Mouse (Mus musculus) erythroblast, embryonic 14.5 days (primary cell): ENCODE measurements around the gene Lhx1. TPM values are rescaled to one million over a fixed set of nuclear protein-coding genes. Genes with fewer than 3 reads are reported as not detected.

Experiments used
- H3K27me3 ChIP-seq: 2 replicates; pipeline ENCODE4 v1.6.1; 2012; ENCODE audit warnings: inconsistent platforms; ENCODE audit not compliant: control insufficient read depth
- H3K36me3 ChIP-seq: 2 replicates; pipeline ENCODE4 v1.6.1; 2012; ENCODE audit warnings: mild to moderate bottlenecking, inconsistent platforms; ENCODE audit not compliant: control insufficient read depth
- H3K4me1 ChIP-seq: 2 replicates; pipeline ENCODE4 v1.6.1; 2012; ENCODE audit warnings: inconsistent platforms; ENCODE audit not compliant: control insufficient read depth
- H3K4me3 ChIP-seq: replicated peaks from 2 replicates; pipeline ENCODE3; 2012; ENCODE audit warnings: moderate library complexity, mild to moderate bottlenecking, inconsistent platforms
- H3K9me3 ChIP-seq: 2 replicates; pipeline ENCODE4 v1.6.1; 2012; ENCODE audit warnings: low read length, inconsistent platforms, mixed read lengths; ENCODE audit not compliant: control insufficient read depth
- GATA1 ChIP-seq: IDR thresholded peaks from 2 replicates; pipeline ENCODE4 v1.6.1; 2012; ENCODE audit warnings: low read length, inconsistent platforms, mixed read lengths
- TAL1 ChIP-seq: IDR thresholded peaks from 3 replicates; pipeline ENCODE4 v1.6.1; 2012; ENCODE audit warnings: low read length, inconsistent platforms, mixed read lengths
- polyA plus RNA-seq: library from polyadenylated mRNA; stranded (reverse); fragments of >175 nt; gene quantifications from 2 replicates; pipeline ENCODE4 v1.2.3, GENCODE M21; 2012

Gene Lhx1
- polyA plus RNA-seq: not detected in 2 replicates

DNA sequence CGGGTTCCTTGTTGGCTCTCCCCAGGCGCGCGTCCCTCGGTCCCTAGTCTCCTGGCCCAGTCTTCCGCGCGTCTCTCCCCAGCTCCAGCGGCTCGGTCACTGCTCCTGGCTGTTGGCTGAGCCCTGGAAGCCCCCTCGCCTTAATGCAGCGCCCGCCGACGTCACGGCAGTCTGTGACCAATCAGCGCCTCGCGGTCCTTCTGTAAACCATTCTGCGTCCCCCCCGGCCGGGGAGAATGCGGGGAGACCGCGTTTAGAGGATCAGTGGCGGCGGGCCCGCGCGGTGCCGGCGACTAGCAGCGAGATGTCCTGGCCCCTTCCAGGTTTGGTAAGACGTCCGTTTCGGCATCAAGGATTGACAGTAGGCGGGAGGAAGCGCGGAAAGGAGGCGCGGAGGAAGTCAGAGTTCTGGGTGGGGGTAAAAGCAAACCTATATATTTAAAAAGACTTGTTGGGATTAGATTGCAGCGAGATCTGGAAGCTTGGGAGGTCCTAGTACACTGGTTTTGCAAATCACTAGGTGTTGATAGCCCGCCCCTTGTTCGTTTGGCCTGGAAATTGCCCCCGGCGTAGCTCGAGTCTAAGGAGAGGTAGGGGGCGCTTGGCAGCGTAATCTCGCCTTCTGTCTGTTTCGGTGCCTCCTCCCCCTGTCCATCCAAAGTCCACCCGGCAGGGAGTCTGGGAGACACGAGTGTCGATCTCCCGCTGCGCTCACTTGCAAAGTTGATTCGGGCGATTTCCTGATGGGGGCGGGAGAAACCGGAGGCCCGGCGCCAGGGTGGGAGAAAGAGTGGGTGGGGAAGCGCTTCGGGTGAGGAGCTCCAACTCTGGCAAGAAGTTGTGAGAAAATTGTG lies at the start of gene Lhx1:
TSS of gene Lhx1 (minus strand) at position 115 of the 854 bp plus-strand sequence.
- peaks cover 4% of the 10 kb centered on the region for H3K4me1 ChIP-seq
- TF ChIP-seq TAL1: no peak
- no peak for TF ChIP-seq GATA1
- no peak within 1 kb of the TSS for H3K4me3 ChIP-seq
- no peaks in the 10 kb centered on the region for H3K36me3 ChIP-seq
- peaks cover 7% of the 10 kb centered on the region; the same call in 1 of the 2 replicates for H3K9me3 ChIP-seq
- H3K27me3 ChIP-seq: peaks cover 100% of the 10 kb centered on the region

DNA sequence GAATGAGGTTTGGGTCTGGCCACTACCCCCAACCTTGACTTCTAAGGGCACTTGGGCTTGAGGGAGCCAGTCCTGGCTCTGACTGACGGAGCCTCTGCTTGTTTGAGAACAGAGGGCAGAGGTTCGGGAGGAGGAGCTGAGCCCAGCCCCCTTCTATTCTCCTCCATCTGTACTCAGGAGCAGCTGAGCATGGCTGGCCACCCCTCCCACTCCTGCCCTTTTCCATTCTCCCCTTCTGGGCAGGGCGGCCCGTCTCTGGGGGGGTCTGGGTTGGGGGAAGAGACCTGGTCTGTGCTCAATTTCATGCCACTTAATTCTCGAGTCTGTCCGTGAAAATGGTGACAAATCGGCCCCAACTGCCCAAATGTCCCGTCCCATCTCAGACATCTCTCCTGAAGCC lies 49.5 kb upstream of the Lhx1 start:
- Histone ChIP-seq H3K9me3 (no peaks in the 10 kb centered on the region), H3K4me3 (no peak overlapping the region), H3K36me3 (no peaks in the 10 kb centered on the region), H3K4me1 (no peaks in the 10 kb centered on the region), H3K27me3 (peaks cover 18% of the 10 kb centered on the region)
- TF ChIP-seq GATA1 (no peak), TAL1 (no peak)

DNA sequence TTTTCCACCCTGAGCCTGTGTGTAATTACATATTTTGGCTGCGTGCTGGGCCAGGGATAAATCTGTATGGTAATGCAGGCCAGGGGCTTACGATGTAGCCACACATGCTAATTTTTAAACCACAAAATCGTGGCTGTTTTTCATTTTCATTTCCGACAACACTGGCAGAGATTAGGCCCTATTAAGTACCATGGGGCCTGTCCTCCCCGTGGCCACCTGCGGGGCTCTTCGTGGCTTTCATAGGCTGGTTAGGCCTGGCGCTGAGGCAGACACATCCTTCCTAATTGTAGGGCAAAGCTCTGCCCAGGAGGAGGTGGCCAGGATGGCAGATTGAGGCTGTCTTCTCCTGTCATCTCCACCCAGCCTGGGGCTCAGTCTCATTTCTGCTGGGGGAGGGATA lies 48.3 kb upstream of the Lhx1 start:
- no peak overlapping the region for H3K4me3 ChIP-seq
- TF ChIP-seq GATA1: no peak
- no peak for TF ChIP-seq TAL1
- no peaks in the 10 kb centered on the region for H3K36me3 ChIP-seq
- peaks cover 17% of the 10 kb centered on the region for H3K27me3 ChIP-seq
- no peaks in the 10 kb centered on the region for H3K4me1 ChIP-seq
- H3K9me3 ChIP-seq: no peaks in the 10 kb centered on the region

DNA sequence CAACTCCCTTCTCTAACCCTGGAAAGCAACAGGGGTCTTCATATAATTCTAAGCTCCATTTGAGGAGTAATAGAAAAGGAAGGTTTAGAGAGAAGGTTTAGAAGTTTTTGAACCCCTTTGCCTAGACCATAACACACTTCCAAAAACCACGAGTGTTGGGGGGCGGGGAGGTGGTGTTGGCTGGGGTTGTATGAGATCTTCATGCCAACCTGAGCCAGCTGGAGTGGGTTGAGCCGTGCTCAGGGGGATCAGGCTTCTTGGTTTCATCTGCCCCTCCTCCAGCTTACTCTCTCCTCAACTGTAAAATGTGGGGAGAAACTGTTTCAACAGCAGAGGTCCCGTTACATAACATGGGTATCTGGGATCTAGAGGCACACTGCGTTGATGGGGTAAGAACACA lies 45.5 kb upstream of the Lhx1 start:
- H3K4me1 ChIP-seq: no peaks in the 10 kb centered on the region
- H3K27me3 ChIP-seq: peaks cover 28% of the 10 kb centered on the region
- H3K9me3 ChIP-seq: no peaks in the 10 kb centered on the region
- H3K4me3 ChIP-seq: no peak overlapping the region
- TF ChIP-seq TAL1 (no peak), GATA1 (no peak)
- H3K36me3 ChIP-seq: no peaks in the 10 kb centered on the region

DNA sequence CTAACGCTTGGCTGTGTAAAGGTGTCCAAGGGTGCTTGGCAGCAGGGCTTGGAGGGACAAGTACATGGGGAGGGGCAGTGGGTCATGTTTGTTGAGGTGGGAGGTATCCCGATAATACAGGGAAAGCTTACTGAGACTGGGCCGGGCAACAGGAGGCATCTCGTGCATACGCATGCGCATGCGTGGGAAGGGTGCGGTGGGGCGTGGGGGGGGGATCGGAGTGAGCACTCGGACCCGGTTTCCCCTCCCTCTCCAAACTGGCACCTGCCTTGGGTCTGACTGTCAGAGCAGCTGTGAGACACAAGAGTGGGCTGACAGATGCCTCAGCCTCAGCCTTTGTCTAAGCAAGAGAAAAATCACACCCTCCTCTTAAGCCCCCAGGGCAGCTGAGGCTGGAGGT lies 45.1 kb upstream of the Lhx1 start:
- Histone ChIP-seq H3K4me1 (no peaks in the 10 kb centered on the region), H3K9me3 (no peaks in the 10 kb centered on the region), H3K4me3 (no peak overlapping the region), H3K27me3 (peaks cover 31% of the 10 kb centered on the region), H3K36me3 (no peaks in the 10 kb centered on the region)
- no peak for TF ChIP-seq TAL1
- no peak for TF ChIP-seq GATA1

DNA sequence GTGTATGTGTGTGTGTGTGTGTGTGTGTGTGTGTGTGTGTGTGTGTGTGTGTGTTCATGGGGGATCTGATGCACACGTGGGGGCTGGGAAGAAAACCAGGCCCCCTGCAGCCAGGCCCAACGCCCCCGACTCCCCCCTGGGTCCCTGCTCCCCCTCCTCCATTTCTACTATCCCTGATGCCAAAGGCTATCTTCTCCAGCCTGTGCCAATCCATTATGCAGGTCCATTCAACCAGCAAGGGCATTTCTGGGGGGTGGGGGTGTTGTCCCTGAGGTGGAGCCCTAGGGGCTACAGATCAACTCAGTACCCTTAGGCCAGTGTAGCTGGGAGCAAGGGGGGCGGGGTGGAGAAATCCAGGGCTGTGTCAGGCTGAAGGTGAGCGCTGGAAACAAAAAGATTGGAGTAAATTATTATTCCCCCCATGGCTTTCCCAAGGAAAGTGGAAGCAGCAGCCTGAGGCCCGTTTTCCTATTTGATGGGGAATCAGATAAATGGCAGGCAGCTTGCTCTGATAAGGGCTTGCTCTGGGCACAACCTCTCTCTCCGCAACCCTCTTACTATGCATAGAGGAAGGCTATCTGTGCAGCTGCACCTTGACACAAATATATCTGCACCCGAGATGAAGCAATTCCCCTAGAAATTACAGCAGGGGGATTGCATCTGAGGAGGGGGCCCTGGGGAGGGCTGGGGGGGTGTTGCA lies 43.9 kb upstream of the Lhx1 start:
- TF ChIP-seq TAL1 (no peak), GATA1 (no peak)

DNA sequence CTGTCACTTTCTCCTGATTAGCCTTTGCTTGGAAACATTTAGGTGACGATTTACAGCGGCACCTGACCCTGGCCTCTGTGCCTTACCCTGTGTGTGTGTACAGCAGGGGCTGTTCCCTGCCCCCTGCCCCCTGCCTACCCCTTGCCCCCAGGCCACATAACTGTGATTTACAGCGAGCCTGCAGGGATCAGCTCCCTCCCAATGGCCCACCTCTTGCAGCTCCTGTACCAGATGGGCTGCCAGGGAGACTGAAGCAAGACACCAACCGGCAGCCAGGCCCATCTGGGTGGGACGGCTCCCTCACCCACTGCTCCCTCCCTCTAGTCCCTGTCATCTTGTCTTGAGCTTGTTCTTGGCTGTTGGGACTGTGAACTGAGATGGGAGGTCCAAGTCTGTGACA lies 43.1 kb upstream of the Lhx1 start:
- H3K27me3 ChIP-seq: peaks cover 32% of the 10 kb centered on the region

More for the DNA sequence above, 43.9 kb upstream of the Lhx1 start:
- Histone ChIP-seq H3K27me3 (peaks cover 31% of the 10 kb centered on the region), H3K36me3 (no peaks in the 10 kb centered on the region), H3K4me3 (no peak overlapping the region), H3K4me1 (no peaks in the 10 kb centered on the region), H3K9me3 (no peaks in the 10 kb centered on the region)

DNA sequence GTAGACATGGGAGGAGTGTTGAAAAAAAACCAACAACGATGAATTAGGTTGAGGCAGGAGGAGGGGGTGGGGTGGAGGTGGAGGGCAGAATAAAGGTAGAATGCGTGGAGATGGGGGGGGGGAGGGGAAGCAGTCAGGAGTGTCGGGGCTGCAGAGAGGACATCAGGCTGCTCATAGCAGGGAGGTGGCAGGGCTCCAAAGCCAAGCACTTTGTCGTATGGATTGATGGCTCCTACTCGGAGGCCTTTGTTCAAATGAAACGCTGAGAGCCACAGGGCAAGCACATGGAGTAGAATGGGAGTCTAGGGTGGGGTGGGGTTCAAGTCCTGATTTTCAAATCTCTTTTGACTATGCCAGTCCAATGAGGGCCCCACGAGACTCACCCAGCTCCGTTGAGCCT lies 41.4 kb upstream of the Lhx1 start:
- TF ChIP-seq TAL1 (no peak), GATA1 (no peak)
- H3K4me1 ChIP-seq: no peaks in the 10 kb centered on the region

More for the DNA sequence above, 43.1 kb upstream of the Lhx1 start:
- Histone ChIP-seq H3K9me3 (no peaks in the 10 kb centered on the region), H3K4me3 (no peak overlapping the region), H3K4me1 (no peaks in the 10 kb centered on the region), H3K36me3 (no peaks in the 10 kb centered on the region)
- TF ChIP-seq TAL1: no peak

DNA sequence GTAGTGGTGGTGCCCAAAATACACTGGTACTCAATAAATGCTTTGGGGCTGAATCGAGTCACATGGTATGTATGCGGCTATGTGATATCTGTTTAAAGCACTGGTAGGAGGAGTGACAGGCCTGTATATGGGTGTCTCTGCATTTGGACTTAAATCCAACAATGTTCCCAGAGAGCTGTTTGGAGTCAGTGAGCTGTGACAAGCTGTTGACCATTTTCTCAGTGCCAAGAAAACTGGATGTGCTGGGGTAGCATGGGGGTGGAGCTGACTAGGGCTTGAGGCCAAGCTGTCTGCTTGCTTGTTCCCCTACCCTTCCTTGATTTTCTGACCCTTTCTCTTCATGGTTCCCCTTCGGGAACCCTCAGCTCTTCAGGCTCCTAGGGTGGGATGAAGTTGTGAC lies 39.9 kb upstream of the Lhx1 start:
- TF ChIP-seq GATA1: no peak
- TF ChIP-seq TAL1: no peak
- peaks cover 29% of the 10 kb centered on the region for H3K27me3 ChIP-seq
- H3K9me3 ChIP-seq: no peaks in the 10 kb centered on the region
- no peaks in the 10 kb centered on the region for H3K4me1 ChIP-seq
- no peak overlapping the region for H3K4me3 ChIP-seq
- H3K36me3 ChIP-seq: no peaks in the 10 kb centered on the region

More for the DNA sequence above, 41.4 kb upstream of the Lhx1 start:
- H3K4me3 ChIP-seq: no peak overlapping the region
- H3K36me3 ChIP-seq: no peaks in the 10 kb centered on the region
- H3K9me3 ChIP-seq: no peaks in the 10 kb centered on the region
- peaks cover 38% of the 10 kb centered on the region for H3K27me3 ChIP-seq
